Mouse (Mus musculus) c-Kit-negative CD71-positive TER-119-positive erythroid progenitor cells, embryonic 14.5 days (primary cell): ENCODE measurements around the gene Galnt18.

ENCODE experiments used
- DNase-seq: peaks from one replicate; pipeline ENCODE4 v3.0.0-alpha.2; 2013; ENCODE audit warnings: low read depth, low spot score

The Galnt18 gene

DNA sequence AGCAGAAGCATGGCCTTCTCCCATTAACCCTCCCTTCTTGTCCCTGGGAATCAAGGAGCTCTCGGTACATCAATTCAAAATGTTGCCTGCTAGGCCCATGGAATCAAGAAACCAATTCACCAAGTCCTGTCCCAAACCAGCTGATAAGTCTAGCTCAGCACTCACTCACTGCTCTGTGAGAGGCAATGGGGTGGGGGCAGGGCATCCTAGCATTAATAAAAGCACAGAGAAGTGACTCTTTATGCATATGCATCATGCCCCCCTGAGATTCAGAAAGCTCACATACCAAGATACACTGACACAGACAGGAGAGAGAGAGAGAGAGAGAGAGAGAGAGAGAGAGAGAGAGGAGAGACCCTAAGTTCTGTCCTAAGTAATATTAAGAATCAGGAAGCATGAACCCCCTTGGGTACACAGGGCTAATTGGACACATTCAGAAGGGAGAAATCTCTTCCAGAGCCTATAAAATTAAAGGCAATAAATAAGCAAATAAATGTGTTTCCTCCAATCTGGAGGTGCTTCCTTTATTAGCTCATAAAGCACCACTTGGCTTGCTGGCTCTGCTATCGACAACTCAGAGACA, 141.8 kb downstream of the Galnt18 start:
- DNase-seq, result no peak

DNA sequence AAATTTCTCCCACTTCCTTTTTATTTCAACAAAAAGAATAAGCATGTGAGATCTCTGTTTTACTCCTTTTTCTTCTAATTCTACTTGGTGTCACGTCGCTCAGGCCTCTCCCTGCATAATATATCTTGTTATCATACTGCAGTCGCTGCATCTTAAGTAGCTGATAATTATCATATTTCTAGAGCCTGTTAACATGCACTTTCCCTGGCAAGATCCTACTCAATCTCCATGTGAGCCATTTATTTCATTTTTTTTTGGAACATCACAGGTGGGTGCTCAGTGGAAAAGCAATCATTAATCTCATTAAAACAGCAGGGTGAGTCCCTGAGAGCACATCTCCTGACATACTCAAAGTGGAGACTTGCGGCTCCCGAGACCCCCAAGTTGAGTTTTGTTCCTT, 143.3 kb downstream of the Galnt18 start:
- no peak for DNase-seq

GRCm38 (mm10) chr7:111631265-111631664, 148.5 kb downstream of the Galnt18 start:
- no peak for DNase-seq

DNA sequence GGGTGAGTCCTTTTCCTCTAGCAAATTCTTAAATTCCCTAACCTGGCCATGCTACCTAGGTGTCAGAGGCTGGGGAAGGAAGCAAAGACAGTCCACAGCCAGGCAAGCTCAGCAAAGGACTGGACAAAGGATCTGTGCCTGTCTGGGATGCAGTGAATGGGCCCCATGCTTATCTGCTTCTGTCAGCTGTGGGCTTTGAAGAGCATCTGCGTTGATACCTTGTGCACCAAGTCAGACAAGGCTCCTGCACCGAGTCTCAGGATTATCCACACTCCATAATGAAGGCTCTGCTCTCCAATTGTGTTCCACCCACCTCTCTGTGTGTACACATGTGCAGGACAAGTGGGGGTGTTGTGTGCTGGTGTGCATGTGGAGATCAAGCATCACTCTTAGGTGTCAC, 153.5 kb downstream of the Galnt18 start:
- DNase-seq, result no peak

DNA sequence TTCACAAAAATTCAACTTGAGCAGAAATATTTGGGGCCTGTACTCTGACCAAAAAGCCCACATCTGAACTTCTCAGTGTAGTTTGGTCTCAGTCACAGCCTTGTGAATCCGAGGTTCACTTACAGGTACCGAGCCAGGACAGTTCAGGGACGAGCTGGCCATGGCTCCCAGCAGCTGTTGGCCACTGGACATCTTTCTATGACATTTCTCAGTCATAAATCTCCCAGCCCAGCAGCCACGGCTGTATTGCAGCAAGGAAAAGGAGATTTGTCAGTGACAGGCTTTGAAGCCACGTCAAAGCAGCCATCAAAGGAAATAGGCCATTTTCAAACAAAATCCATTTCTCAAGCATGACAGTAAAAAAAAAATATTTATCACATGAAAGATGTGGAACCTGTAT, 154.0 kb downstream of the Galnt18 start:
- no peak for DNase-seq

GRCm38 (mm10) chr7:111616231-111616937, 163.4 kb downstream of the Galnt18 start:
- no peak for DNase-seq

GRCm38 (mm10) chr7:111614471-111614870, 165.3 kb downstream of the Galnt18 start:
- DNase-seq, result no peak

- no peak for DNase-seq
These were observed 172.3 kb downstream of the Galnt18 start for GRCm38 (mm10) chr7:111607476-111607875.

- DNase-seq, result no peak
These were observed 173.7 kb downstream of the Galnt18 start for GRCm38 (mm10) chr7:111606091-111606490.

- DNase-seq, result no peak
These were observed 174.1 kb downstream of the Galnt18 start for GRCm38 (mm10) chr7:111605663-111606062.

GRCm38 (mm10) chr7:111604578-111605208, 175.1 kb downstream of the Galnt18 start:
- no peak for DNase-seq

DNA sequence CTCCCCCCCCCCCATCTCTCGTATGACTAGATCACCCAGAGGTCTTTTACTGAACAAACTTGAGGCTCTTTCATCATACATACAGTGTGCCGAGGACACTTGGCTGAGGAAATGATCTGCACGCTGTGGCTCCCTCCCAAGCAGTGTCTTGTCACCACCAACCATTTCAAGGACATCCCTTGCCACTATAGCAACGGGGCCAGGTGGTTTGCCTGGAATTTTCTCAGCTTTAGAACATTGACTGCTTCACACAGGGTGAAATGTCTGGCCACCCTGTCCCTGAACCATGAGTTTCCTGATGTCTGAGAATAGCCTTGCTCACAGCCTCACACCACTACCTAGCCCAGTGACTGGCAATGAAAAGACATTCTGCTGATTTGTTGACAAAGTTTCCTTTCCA, 176.6 kb downstream of the Galnt18 start:
- DNase-seq, result no peak

GRCm38 (mm10) chr7:111601339-111602067, 178.3 kb downstream of the Galnt18 start:
- no peak for DNase-seq

DNA sequence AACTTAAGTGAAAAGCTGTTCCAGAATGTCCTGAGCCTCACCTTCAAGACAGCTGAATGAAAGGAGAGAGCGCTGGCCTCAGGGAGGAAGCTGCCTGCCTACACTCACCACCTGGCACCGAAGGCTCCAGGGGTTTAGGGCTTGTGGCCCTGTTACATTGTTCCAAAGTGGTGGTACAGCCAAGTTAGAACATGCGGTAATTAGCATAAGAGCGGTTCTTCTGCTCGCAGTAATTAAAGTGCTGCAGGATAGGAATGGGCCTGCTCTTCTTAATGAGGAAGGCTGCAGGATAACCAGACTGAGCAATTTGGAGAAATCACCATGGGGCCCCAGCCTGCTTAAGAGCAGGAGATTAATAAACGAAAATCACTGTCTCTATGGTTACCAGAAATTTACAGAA, 179.0 kb downstream of the Galnt18 start:
- DNase-seq, result no peak

DNA sequence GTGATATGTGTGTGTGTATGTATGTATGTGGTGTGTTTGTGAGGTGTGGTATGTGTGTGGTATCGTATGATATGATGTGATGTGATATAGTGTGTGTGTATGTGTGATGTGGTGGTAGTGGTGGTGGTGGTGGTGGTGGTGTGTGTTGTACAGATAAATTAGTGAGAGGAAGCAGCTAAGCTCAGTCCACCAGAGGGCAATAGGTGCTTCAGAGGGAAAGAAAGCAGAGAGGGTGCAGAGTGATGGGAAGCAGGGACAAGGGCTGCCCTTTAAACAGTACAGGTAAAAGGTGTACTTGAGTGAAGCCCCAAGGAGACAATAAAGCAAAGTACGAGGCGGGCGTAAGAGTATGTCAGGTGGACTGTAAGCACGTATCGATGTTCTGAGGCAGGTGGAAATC, 186.1 kb downstream of the Galnt18 start:
- DNase-seq, result no peak

GRCm38 (mm10) chr7:111589506-111590125, 190.2 kb downstream of the Galnt18 start:
- no peak for DNase-seq

DNA sequence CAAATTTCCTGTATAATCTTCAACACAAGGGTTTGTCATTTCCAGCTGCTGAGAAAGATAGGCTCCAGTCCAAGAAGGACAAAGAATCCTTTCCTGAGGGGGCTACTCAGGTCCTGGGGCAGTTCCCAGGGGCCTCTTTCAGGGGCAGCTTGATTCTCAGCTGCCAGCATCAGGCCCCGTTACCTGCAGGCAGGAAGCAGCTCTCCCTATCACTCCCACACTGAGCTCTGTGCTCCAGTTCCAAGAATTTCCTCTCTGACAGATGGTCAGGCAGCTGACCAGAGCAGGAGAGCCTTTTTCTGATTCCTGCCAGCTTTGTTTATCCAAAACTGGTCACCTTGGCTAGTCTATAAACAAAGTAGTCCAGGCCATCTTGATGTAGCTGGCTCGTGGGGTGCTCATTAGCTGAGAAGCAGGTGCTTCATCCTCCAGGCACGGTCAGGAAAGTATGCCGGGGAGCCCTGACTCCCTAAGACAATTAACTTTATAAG, 191.4 kb downstream of the Galnt18 start:
- DNase-seq, result no peak

DNA sequence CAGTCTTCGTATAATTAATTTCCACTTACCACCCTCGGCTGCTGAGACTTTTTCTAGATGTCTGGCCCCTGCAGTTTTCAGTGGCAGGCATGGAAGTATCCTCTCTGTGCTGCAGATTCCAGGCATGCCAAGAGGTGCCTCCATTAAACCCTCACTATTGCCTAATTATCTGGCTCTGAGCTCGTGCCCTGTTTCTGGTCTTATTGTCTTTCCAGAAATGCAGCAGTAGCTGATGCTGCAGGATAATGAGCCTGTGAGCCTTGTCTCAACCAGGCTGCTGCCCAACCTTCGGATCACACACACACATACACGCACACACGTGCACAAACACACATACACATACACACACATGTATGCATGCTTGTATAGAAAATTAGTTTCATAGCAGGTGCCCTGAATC, 199.2 kb downstream of the Galnt18 start:
- DNase-seq, result no peak

GRCm38 (mm10) chr7:111575096-111575495, 204.7 kb downstream of the Galnt18 start:
- no peak for DNase-seq

- DNase-seq, result no peak
These were observed 207.4 kb downstream of the Galnt18 start for GRCm38 (mm10) chr7:111572336-111572735.

DNA sequence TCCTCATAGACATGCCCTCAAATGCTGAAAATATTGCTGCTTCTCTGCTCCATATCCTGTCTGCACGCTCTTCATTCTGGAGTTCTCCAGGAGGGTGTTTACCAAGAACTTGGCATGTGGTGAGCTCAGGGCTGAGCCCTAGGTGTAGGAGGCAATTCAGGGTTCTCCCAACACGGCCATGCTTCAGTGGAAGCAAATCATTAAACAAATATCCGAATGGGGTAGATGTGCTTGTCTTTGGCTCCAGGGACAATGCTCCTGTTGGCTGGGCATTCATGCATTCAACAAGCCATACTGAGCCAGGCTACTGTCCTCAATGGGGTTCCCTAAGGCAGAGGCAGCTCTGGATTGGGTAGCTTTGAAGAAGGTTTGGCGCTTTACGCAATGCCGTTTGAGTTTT, 212.9 kb downstream of the Galnt18 start:
- DNase-seq, result no peak
